Mouse (Mus musculus) kidney, adult 11 months (tissue): ENCODE results near the gene Myh6.
"Not testable (repeated sequence)": the region's sequence is repeated elsewhere in the genome, so short reads cannot be mapped to it uniquely, and the experiment has no call there.

Experiments used
- DNase-seq: peaks from one replicate; pipeline ENCODE4 v3.0.0; 2022

Myh6 gene

GRCm38 (mm10) chr14:54966320-54966977 is at the start of gene Myh6:
Gene Myh6 (minus strand): TSS chr14:54966927.
- no peak for DNase-seq

DNA sequence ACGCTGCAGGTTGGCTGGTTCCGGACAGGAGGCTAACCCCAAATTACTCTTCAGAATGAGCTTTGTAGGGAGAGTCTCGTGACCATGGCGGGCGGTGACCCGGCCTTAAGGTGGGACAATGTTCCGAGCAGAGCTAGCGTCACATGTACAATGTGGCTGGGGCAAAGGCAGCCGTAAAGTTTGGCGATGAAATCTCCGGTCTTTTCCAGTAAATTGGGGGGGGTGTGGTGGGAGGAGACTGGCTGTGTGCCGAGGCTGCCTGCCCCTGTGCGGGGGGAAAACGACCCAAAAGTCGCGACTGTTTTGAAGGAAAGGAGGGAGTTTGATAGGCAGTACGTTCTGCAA is 49.0 kb upstream of the Myh6 start:
- DNase-seq, result no peak

DNA sequence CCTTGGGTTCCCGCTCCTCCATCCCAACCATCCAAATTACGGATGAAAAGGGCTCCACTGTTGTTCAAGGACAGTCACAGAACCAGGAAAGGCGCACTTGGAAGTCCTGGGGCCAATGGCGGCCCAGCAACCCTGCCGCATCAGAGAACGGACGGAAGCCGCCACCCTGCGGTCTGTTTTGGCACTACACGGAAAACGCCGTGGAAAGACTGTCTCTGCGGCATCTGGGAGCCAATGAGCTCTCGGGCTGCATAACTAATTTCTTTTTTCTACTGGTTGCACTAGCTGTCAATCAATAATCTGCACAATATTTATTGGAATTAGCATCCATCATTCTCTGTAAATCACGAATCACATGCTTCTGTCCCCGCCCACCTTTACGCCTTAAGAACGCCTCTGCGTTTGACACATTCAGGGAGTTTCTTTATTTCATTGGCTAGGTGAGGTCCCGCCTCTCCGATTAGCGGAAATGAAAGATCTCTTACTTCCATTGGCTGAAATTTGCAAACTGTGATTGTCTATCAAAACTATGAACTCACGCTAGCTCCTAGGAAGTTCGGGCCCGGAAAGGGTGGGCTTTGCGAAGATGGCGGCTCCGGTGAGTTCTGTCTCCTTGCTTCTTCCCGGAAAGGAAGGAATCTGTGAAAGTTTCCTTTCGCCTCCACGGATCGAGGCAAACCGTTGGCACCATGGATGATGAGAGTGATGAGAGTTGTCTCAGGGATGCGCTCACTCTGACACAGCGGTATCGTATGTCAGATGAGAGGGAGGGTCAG is 48.5 kb upstream of the Myh6 start, which contains the start of gene Ngdn:
Gene Ngdn, plus strand, starts transcription at position 464 of the 776 bp plus-strand sequence.
- peak; percentile 99 for DNase-seq

DNA sequence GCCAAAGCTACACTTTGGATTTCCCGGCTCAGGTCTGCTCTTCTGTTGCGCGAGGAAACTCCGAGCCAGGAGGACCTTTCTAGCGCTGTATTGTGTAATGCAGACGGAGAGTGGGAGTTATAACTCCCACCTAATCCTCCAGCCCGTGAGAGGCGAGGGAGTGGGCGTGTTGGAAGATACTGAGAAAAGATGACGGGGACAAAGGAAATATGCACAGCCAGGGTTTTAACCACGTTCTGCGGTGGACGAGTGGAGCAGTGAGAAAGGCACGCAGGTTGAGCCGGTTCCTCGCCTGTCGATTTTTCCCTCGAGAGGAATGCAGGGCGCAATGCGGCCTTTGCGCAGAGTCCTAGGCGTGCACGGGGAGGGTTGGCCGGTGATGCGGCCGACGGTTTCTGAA is 47.9 kb upstream of the Myh6 start:
- no peak for DNase-seq

GRCm38 (mm10) chr14:55011116-55011515 is 44.4 kb upstream of the Myh6 start:
- DNase-seq, result no peak

- DNase-seq, result no peak
These were observed 41.7 kb upstream of the Myh6 start for GRCm38 (mm10) chr14:55008417-55008816.

DNA sequence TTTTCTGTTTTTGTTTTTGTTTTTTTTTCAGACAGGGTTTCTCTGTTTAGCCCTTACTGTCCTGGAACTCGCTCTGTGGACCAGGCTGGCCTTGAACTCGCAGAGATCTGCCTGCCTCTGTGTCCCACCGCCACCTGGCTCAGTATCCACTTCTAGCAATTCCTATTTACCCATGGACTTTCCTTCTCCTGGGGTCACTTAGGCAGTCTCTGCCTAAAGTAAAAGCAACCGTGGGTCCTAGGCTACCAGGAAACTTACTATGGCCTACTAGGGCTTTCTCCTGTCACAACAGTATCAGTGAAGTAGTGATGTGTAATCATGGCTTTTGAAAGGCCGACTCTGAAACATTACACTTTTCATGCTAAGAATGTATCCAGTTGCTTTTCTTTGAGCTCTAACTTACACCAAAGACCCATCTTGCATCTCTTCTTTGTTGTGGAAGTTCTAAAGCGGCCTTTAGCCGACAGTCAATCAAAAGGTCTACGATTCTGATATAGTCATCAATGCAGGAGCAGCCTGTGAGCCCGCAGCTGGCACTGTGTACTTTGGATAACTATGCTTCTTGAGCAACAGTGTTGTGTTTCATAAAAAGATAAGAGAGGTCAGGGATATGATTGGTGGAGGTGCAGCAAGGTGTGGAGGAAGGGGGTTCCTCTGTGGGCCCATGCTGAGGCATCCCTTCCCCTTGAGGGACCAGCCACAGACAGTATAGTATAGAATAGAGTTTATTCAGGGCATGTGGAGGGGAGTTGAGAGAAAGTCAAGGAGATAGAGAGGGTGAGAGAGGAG is 40.6 kb upstream of the Myh6 start:
- no peak for DNase-seq

DNA sequence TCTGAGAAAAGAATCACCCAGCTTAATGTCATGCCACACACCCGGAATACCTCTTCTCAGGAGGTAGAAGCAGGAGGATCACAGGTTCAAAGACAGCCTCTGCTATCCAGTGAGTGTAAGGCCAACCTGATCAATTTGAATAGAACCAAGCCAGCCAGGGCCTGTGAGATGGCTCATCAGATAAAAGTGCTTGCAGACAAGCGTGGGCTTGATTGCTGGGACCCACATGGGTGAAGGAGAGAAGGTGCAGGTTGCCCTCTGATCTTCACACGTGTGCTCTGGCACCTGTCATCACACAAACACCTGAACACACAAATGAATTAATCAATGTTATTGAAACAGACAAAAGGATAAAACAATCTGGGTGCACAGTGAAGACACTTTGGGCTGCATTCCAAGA is 39.8 kb upstream of the Myh6 start:
- no peak for DNase-seq

DNA sequence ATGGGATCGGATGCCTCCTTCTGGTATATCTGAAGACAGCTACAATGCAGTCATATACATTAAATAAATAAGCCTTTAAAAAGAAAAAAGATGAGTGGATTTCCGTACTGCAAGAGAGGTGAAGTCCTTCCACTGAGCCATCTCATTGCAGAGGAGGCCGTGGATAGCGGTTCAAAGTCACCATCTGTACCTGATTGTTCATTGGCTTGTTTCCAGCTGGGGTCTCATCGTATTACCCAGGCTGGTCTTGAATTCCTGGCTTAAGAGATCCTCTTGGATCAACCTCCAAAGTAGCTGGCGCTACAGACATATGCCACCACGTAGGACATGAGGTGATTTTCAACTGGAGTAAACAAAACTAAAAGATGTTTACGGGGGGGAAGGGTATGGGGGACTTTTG is 39.2 kb upstream of the Myh6 start:
- DNase-seq, result no peak

DNA sequence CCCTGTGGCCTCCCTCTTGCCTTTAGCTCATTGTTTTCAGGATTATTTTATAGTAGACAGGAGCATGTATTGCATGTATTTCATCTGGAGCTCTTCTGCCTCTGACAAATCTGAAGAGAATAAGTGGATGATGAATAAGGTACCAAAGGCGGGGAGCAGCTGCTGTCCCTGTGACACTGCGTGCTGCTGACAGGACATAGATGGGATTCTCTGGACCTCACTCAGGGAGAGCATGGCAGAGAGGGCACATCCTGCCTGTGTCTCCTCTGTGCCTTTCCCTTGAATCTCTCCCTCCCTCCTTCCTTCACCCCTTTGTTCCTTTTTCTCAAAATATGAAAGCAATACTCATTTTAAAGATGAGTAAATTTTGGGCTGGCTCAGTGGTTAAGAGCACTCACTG is 38.8 kb upstream of the Myh6 start:
- no peak for DNase-seq

DNA sequence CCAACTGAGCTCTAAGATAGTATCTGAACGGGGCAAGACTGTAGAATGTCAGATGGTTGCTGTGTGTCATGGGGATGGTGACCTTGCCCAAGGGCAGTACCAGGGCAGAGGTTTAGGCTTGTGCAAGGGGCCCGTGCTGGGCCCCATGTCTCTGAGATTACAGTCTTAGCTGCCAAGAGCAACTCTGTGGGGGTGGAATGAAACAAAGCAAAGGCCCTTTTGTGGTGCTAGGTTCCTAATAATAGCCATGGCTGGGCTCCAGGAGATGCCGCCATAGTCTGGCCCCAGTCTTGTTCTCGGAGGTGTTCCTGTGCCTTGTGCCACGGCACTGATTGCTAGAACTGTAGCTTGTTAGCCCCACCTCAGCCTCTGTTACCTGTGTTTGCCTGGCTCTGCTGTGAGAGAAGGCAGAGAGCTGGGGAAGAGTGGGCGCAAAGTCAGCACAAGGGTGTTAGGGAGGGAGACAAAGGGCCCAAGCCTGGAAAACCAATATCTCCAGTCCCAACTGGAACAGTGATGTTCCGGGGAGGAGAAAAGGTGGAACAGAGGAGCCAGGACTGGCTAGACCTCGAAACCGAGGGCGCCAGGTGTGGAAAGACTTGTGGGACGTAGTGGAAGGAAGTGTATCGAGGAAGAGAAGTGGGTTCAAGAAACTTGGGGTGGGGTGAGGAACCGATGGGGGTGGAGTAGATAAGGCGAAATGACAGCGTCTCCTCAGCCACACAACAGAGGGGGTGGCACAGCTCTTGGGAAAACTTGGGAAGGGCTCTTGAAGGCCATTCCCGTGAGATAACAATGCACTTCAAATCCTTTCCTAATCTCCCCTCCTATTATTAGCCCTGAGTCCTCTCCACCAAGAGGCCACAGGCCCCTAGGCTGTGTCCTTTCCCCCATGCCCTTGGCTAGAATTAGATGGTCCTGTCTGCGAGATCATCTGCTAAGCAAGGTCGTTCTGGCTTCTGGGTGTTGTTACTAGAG is 37.4 kb upstream of the Myh6 start:
- DNase-seq, result no peak

GRCm38 (mm10) chr14:55002687-55003120 is 36.0 kb upstream of the Myh6 start:
- no peak for DNase-seq

- DNase-seq, result no peak
These were observed 35.4 kb upstream of the Myh6 start for GRCm38 (mm10) chr14:55001938-55002686.

- no peak for DNase-seq
These were observed 34.7 kb upstream of the Myh6 start for GRCm38 (mm10) chr14:55001446-55001845.

- no peak for DNase-seq
These were observed 34.1 kb upstream of the Myh6 start for GRCm38 (mm10) chr14:55000814-55001213.

- not testable (repeated sequence) for DNase-seq
These were observed 33.1 kb upstream of the Myh6 start for GRCm38 (mm10) chr14:54999868-55000267.

- no peak for DNase-seq
These were observed 32.0 kb upstream of the Myh6 start for GRCm38 (mm10) chr14:54998680-54999079.

- DNase-seq, result no peak
These were observed 30.6 kb upstream of the Myh6 start for GRCm38 (mm10) chr14:54997297-54997696.

GRCm38 (mm10) chr14:54996793-54997192 is 30.1 kb upstream of the Myh6 start:
- DNase-seq, result no peak

- DNase-seq, result no peak
These were observed 28.9 kb upstream of the Myh6 start for GRCm38 (mm10) chr14:54995457-54996138.

GRCm38 (mm10) chr14:54994869-54995186 is 28.1 kb upstream of the Myh6 start:
- DNase-seq, result no peak
